Mouse (Mus musculus) forebrain, embryonic 11.5 days (tissue): ENCODE results near the gene Cfap43. TPM values are rescaled to one million over a fixed set of nuclear protein-coding genes. Genes with fewer than 3 reads are reported as not detected.

Source experiments
- microRNA-seq: library from miRNA; unstranded; fragments of <30 nt; microRNA quantifications from one replicate; pipeline ENCODE4, GENCODE M21; 2016; ENCODE audit not compliant: insufficient number of aligned reads
- polyA plus RNA-seq: library from polyadenylated mRNA; unstranded; fragments of >200 nt; fragmentation: Nextera tagmentation; extraction: Ambion mirVana; gene quantifications from 2 replicates; pipeline ENCODE4 v1.2.1, GENCODE M21; 2014

Cfap43 gene
- polyA plus RNA-seq, 1 experiment from 2014 or later: 0.15 TPM

Small RNA genes lying within 50 kb of the gene (microRNA-seq; reads per million reads assigned to microRNA genes)
- gene Gm22240: not detected
- gene Mir8090: not detected

Other genes starting within 250 kb of the Cfap43 start
- gene Col17a1, start 227.2 kb downstream of the Cfap43 start, polyA plus RNA-seq: 0.61 and 1.1 TPM in 2 replicates
- 313 and 346 TPM in 2 replicates for gene Sfr1, start 187.6 kb downstream of the Cfap43 start, polyA plus RNA-seq
- 75.1 and 83.2 TPM in 2 replicates for gene Gsto1, start 64.3 kb downstream of the Cfap43 start, polyA plus RNA-seq
- 0.76 and 1.1 TPM in 2 replicates for gene Gsto2, start 53.8 kb downstream of the Cfap43 start, polyA plus RNA-seq
- gene Itprip, start within 50 bp of the Cfap43 start, polyA plus RNA-seq: 18.8 and 20.4 TPM in 2 replicates
- gene Cfap58, start 18.4 kb upstream of the Cfap43 start, polyA plus RNA-seq: not detected in 2 replicates